Mouse (Mus musculus): ENCODE results near the gene Csf3r. TPM values are rescaled to one million over a fixed set of nuclear protein-coding genes. Genes with fewer than 3 reads are reported as not detected.
A peak's percentile ranks its signal among the peaks of the same experiment; 100 is the strongest.

Gene Csf3r
- polyA plus RNA-seq, 1 experiment = 42.3 TPM

- Histone ChIP-seq H3K9me3 (no peaks in the 10 kb centered on the region), H3K4me3 (replicated peaks) (peak within 1 kb of the TSS; percentile 100), H3K4me1 (peaks cover 21% of the 10 kb centered on the region), H3K27me3 (replicated peaks) (peaks cover 6% of the 10 kb centered on the region), H3K36me3 (replicated peaks; ENCODE audit: low read length) (peaks cover 34% of the 10 kb centered on the region)
- TF ChIP-seq GATA1 (IDR thresholded peaks at IDR 0.05; ENCODE audit: borderline replicate concordance, low read length) = no peak
- no peak for TF ChIP-seq FLI1 (IDR thresholded peaks at IDR 0.05; ENCODE audit: low read length)
Observed at GRCm38 (mm10) chr4:126046851-126047585, 22.7 kb downstream of the Csf3r start, which contains the start of gene Mrps15. Gene Mrps15, plus strand, starts transcription at chr4:126046925.

GRCm38 (mm10) chr4:126051617-126052016 lies 27.3 kb downstream of the Csf3r start:
- Histone ChIP-seq H3K27me3 (replicated peaks) (no peaks in the 10 kb centered on the region), H3K9me3 (no peaks in the 10 kb centered on the region), H3K4me3 (replicated peaks) (no peak overlapping the region), H3K4me1 (peaks cover 19% of the 10 kb centered on the region), H3K36me3 (replicated peaks; ENCODE audit: low read length) (peaks cover 77% of the 10 kb centered on the region)
- TF ChIP-seq GATA1 (IDR thresholded peaks at IDR 0.05; ENCODE audit: borderline replicate concordance, low read length) = no peak
- no peak for TF ChIP-seq FLI1 (IDR thresholded peaks at IDR 0.05; ENCODE audit: low read length)

- Histone ChIP-seq H3K36me3 (replicated peaks; ENCODE audit: low read length) (peaks cover 38% of the 10 kb centered on the region), H3K9me3 (no peaks in the 10 kb centered on the region), H3K27me3 (replicated peaks) (peaks cover 10% of the 10 kb centered on the region), H3K4me3 (replicated peaks) (peak overlapping the region; percentile 93), H3K4me1 (peaks cover 21% of the 10 kb centered on the region)
- TF ChIP-seq FLI1 (IDR thresholded peaks at IDR 0.05; ENCODE audit: low read length) (no peak), GATA1 (IDR thresholded peaks at IDR 0.05; ENCODE audit: borderline replicate concordance, low read length) (no peak)
Observed at GRCm38 (mm10) chr4:126057207-126058133, 33.1 kb downstream of the Csf3r start.

GRCm38 (mm10) chr4:126058134-126058996 lies 34.0 kb downstream of the Csf3r start, which contains the start of gene Oscp1:
Gene Oscp1, plus strand, starts transcription at chr4:126058565.
- H3K4me3 ChIP-seq (replicated peaks) = peak within 1 kb of the TSS; percentile 93
- H3K27me3 ChIP-seq (replicated peaks) = peaks cover 10% of the 10 kb centered on the region
- peaks cover 29% of the 10 kb centered on the region for H3K36me3 ChIP-seq (replicated peaks; ENCODE audit: low read length)
- no peak for TF ChIP-seq FLI1 (IDR thresholded peaks at IDR 0.05; ENCODE audit: low read length)
- peaks cover 24% of the 10 kb centered on the region for H3K4me1 ChIP-seq
- H3K9me3 ChIP-seq = no peaks in the 10 kb centered on the region

- peaks cover 24% of the 10 kb centered on the region for H3K4me1 ChIP-seq
- peaks cover 23% of the 10 kb centered on the region for H3K36me3 ChIP-seq (replicated peaks; ENCODE audit: low read length)
- no peak for TF ChIP-seq GATA1 (IDR thresholded peaks at IDR 0.05; ENCODE audit: borderline replicate concordance, low read length)
- no peak for TF ChIP-seq FLI1 (IDR thresholded peaks at IDR 0.05; ENCODE audit: low read length)
- H3K4me3 ChIP-seq (replicated peaks) = peak overlapping the region; percentile 93
- H3K9me3 ChIP-seq = no peaks in the 10 kb centered on the region
- H3K27me3 ChIP-seq (replicated peaks) = peaks cover 10% of the 10 kb centered on the region
Observed at GRCm38 (mm10) chr4:126058997-126059362, 34.6 kb downstream of the Csf3r start.

- TF ChIP-seq FLI1 (IDR thresholded peaks at IDR 0.05; ENCODE audit: low read length) (no peak), GATA1 (IDR thresholded peaks at IDR 0.05; ENCODE audit: borderline replicate concordance, low read length) (no peak)
- no peaks in the 10 kb centered on the region for H3K9me3 ChIP-seq
- no peaks in the 10 kb centered on the region for H3K36me3 ChIP-seq (replicated peaks; ENCODE audit: low read length)
- H3K27me3 ChIP-seq (replicated peaks) = peaks cover 14% of the 10 kb centered on the region
- peaks cover 25% of the 10 kb centered on the region for H3K4me1 ChIP-seq
- no peak overlapping the region for H3K4me3 ChIP-seq (replicated peaks)
Observed at GRCm38 (mm10) chr4:126062856-126063255, 38.5 kb downstream of the Csf3r start.

GRCm38 (mm10) chr4:126065241-126065640 lies 40.9 kb downstream of the Csf3r start:
- TF ChIP-seq GATA1 (IDR thresholded peaks at IDR 0.05; ENCODE audit: borderline replicate concordance, low read length) = no peak
- TF ChIP-seq FLI1 (IDR thresholded peaks at IDR 0.05; ENCODE audit: low read length) = no peak
- Histone ChIP-seq H3K9me3 (peaks cover 7% of the 10 kb centered on the region), H3K36me3 (replicated peaks; ENCODE audit: low read length) (no peaks in the 10 kb centered on the region), H3K4me1 (peaks cover 14% of the 10 kb centered on the region), H3K4me3 (replicated peaks) (peak overlapping the region; percentile 29), H3K27me3 (replicated peaks) (peaks cover 11% of the 10 kb centered on the region)

GRCm38 (mm10) chr4:126067401-126068077 lies 43.2 kb downstream of the Csf3r start:
- peaks cover 7% of the 10 kb centered on the region for H3K9me3 ChIP-seq
- no peak overlapping the region for H3K4me3 ChIP-seq (replicated peaks)
- peaks cover 12% of the 10 kb centered on the region for H3K4me1 ChIP-seq
- no peak for TF ChIP-seq GATA1 (IDR thresholded peaks at IDR 0.05; ENCODE audit: borderline replicate concordance, low read length)
- no peak for TF ChIP-seq FLI1 (IDR thresholded peaks at IDR 0.05; ENCODE audit: low read length)
- no peaks in the 10 kb centered on the region for H3K36me3 ChIP-seq (replicated peaks; ENCODE audit: low read length)
- peaks cover 8% of the 10 kb centered on the region for H3K27me3 ChIP-seq (replicated peaks)

GRCm38 (mm10) chr4:126068842-126069241 lies 44.5 kb downstream of the Csf3r start:
- no peak for TF ChIP-seq FLI1 (IDR thresholded peaks at IDR 0.05; ENCODE audit: low read length)
- TF ChIP-seq GATA1 (IDR thresholded peaks at IDR 0.05; ENCODE audit: borderline replicate concordance, low read length) = no peak
- H3K27me3 ChIP-seq (replicated peaks) = peaks cover 14% of the 10 kb centered on the region
- no peak overlapping the region for H3K4me3 ChIP-seq (replicated peaks)
- H3K36me3 ChIP-seq (replicated peaks; ENCODE audit: low read length) = no peaks in the 10 kb centered on the region
- H3K9me3 ChIP-seq = peaks cover 7% of the 10 kb centered on the region
- peaks cover 10% of the 10 kb centered on the region for H3K4me1 ChIP-seq

Data from megakaryocyte, embryonic 14.5 days (primary cell).